Mouse (Mus musculus) bone marrow, adult 2 months (tissue): ENCODE data around the gene Cdkn1a. TPM values are rescaled to one million over a fixed set of nuclear protein-coding genes. Genes with fewer than 3 reads are reported as not detected.

Source experiments
- H3K27ac ChIP-seq: fragments of 200-500 bp; 2 replicates; pipeline ENCODE4 v1.5.1; 2012; ENCODE audit warnings: low read depth, mild to moderate bottlenecking, control low read depth, inconsistent platforms, low read length; ENCODE audit not compliant: control insufficient read depth, poor library complexity, insufficient read depth
- H3K4me1 ChIP-seq: fragments of 200-500 bp; 2 replicates; pipeline ENCODE4 v1.6.1; 2011; ENCODE audit warnings: low read length; ENCODE audit not compliant: control insufficient read depth, insufficient read depth
- H3K4me3 ChIP-seq: fragments of 200-500 bp; replicated peaks from 2 replicates; pipeline ENCODE3; 2011; ENCODE audit warnings: mild to moderate bottlenecking, low read depth, low read length, control low read depth; ENCODE audit not compliant: control insufficient read depth
- CTCF ChIP-seq: fragments of 200-500 bp; IDR thresholded peaks from 2 replicates; pipeline ENCODE4 v1.5.1; 2011; ENCODE audit warnings: low read length, control low read depth; ENCODE audit not compliant: control insufficient read depth, insufficient read depth
- POLR2A ChIP-seq: fragments of 200-500 bp; IDR thresholded peaks from 2 replicates; pipeline ENCODE4 v1.6.1; 2011; ENCODE audit warnings: low read depth, mild to moderate bottlenecking, control low read depth, low read length, borderline replicate concordance; ENCODE audit not compliant: control insufficient read depth
- WGBS: fragments of 180-500 bp; shearing (Covaris S2); methylation state at CpG from one replicate; pipeline ENCODE4 v1.1.7; 2018; 5-methylcytosine and 5-hydroxymethylcytosine counted together
- polyA plus RNA-seq: library from polyadenylated mRNA; stranded (reverse); fragments of >200 nt; gene quantifications from 2 replicates; pipeline ENCODE4 v1.2.4, GENCODE M21; 2011; ENCODE audit warnings: low replicate concordance; ENCODE audit not compliant: missing spikeins, insufficient read depth, insufficient read length

The Cdkn1a gene
- polyA plus RNA-seq, 1 experiment: 27.7 TPM

DNA sequence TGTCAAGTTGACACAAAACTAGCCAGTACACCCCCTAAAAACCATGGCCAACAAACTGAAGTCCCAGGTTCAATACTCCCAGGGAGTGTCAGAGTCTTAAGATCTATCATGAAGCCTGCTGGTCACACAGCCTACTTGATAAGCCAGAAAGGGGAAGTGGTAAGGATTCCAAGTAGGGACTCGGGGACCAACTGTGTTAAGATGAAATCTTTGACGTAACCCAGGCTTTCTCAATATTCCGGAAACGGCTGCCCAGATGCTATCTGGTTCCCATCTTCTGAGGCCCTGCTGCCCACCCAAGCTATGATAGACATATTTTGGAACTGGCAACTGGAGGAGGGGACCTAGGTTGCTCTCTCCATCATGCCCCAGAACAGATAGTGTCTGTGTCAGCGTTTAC lies 20.6 kb downstream of the Cdkn1a start:
- WGBS: 6% methylated on average over 5 of the region's 5 CpGs
- Histone ChIP-seq H3K4me1 (peaks cover 6% of the 10 kb centered on the region; the same call in 1 of the 2 replicates), H3K27ac (peak overlapping the region; percentile 7; the same call in 1 of the 2 replicates), H3K4me3 (no peak overlapping the region)
- TF ChIP-seq CTCF (no peak), POLR2A (no peak)

DNA sequence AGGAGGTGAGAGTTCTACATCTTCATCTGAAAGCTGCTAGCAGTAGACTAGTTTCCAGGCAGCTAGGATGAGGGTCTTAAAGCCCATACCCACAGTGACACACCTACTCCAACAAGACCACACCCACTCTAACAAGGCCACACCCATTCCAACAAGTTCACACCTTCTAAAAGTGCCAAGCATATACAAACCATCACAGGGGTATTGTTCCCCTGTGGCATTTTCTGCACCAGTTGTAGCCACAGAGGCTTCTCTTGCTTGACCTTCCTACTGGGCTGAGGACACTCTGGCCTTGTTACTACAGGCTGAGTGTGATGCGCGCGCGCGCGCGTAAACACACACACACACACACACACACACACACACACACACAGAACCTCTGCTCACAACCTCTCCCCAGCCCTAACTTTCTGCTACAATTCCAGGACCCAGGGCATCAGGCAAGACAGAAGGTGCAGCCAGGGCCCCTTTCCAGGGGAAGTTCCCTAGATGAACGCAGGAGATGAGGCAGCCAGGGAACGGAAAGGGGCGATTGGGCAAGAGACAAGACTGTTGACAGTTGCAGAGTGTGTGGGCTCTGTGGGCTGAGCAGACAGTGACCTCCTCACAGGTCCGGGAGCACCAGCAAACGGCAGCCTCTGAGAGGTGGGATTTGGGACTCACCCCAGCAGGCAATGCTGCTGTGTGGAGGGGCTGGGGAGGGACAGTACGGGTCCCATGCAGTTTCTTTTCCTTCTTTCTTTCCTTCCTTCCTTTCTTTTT lies 23.0 kb downstream of the Cdkn1a start, which contains the start of gene Rab44:
Gene Rab44, plus strand, starts transcription at position 555 of the 762 bp plus-strand sequence.
- TF ChIP-seq POLR2A (peak; percentile 58; the same call in 1 of the 2 replicates), CTCF (no peak)
- peak within 1 kb of the TSS; percentile 75 for H3K27ac ChIP-seq
- H3K4me3 ChIP-seq: peak within 1 kb of the TSS; percentile 64
- 34% methylated on average over 13 of the region's 13 CpGs for WGBS
- H3K4me1 ChIP-seq: peaks cover 6% of the 10 kb centered on the region; the same call in 1 of the 2 replicates

DNA sequence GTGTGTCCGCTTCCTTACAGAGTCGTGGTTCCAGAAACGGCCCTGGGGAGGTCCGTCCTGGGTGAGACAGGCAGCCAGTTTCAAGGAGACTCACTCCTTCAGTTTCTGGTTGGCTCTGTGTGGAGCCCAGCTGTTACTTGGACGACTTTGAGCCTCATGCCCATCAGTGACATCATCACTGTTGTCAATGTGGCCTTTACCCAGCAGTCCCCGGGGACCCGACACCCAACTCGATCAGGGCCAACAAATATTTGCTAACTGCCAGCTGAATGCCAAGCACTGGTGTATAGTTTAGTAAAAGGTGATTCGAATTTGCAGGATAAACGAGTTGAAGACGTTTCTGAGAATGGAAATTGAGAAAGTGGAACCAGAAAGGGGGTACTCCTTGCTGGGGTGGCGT lies 25.2 kb downstream of the Cdkn1a start:
- no peak for TF ChIP-seq CTCF
- TF ChIP-seq POLR2A: no peak
- Histone ChIP-seq H3K4me1 (peaks cover 6% of the 10 kb centered on the region; the same call in 1 of the 2 replicates), H3K27ac (peak overlapping the region; percentile 16), H3K4me3 (peak overlapping the region; percentile 53)
- 33% methylated on average over 12 of the region's 12 CpGs for WGBS

DNA sequence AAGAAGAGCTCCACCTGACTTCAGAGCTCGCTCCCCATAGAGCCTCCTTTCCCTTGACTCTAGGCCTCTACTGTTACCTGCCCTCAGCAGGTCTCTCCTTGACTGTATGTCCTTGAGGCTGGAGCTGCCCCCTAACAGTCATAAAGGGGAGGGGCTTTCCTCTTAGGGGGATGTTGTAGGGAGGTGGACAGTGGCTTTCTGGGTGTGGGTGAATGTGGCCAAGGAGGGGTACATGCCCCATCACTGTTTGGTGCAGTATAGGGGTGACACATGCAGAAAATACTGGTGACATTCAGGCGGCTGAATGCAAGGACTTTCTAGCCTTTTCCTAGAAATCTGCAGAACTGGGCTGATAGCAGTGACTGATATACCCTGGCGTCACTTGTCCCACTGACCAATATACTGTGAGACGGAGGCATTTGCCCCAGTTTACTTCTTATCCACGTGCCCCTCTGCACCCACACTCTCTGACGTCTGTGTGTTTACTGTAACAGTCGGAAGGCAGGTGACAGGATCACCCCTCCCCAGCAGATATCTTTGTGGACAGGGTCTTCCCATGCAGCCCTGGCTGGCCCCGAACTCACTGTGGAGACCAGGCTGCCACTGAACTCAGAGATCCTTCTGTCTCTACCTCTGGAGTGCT lies 26.4 kb downstream of the Cdkn1a start:
- Histone ChIP-seq H3K4me1 (peaks cover 2% of the 10 kb centered on the region; the same call in 1 of the 2 replicates), H3K27ac (no peak overlapping the region), H3K4me3 (no peak overlapping the region)
- WGBS: 50% methylated on average over 8 of the region's 8 CpGs
- TF ChIP-seq POLR2A (no peak), CTCF (no peak)

DNA sequence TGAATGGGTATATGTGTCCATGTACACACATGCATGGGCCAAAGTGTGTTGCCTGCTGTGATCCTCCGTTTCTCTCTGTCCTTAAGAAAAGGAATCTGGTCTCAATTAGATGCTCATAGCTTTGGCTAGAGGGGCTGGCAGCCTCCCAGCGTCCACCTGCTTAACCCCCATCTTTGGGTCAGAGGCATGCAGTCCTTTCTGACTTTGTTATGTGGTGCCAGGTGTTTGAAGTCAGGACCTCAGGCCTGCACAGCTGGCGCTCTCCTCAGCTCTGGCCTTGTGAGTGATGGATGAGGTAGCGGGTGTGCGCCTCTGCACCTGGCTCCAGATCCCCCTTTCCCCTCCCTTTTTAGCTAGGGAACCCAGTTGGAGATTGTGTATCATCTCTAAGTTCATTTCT lies 27.3 kb downstream of the Cdkn1a start:
- no peaks in the 10 kb centered on the region for H3K4me1 ChIP-seq
- WGBS: 71% methylated on average over 5 of the region's 5 CpGs
- no peak overlapping the region for H3K4me3 ChIP-seq
- TF ChIP-seq POLR2A (no peak), CTCF (no peak)
- no peak overlapping the region for H3K27ac ChIP-seq

DNA sequence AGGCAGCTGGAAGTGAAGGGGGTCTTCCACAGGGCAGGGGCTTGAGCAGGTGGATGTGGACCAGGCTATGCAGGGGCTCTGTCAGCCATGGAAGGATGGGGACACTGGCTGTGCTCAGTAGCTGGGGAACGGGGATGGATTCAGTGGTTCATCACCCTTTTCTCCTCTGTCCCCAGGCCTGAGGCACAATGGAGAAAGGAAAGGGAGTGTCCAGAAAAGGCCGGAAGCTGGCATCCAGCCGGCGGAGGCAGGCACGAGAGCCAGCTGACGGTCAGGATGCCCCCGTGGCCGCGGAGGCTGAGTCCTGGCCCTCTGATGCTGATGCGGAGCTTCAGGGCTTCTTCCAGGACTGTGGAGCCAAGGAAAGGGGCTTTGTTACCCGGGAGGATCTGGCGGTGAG lies 29.9 kb downstream of the Cdkn1a start:
- H3K4me1 ChIP-seq: no peaks in the 10 kb centered on the region; the same call in 1 of the 2 replicates
- TF ChIP-seq POLR2A (no peak), CTCF (no peak)
- WGBS: 80% methylated on average over 12 of the region's 12 CpGs
- no peak overlapping the region; the same call in 1 of the 2 replicates for H3K27ac ChIP-seq
- no peak overlapping the region for H3K4me3 ChIP-seq

DNA sequence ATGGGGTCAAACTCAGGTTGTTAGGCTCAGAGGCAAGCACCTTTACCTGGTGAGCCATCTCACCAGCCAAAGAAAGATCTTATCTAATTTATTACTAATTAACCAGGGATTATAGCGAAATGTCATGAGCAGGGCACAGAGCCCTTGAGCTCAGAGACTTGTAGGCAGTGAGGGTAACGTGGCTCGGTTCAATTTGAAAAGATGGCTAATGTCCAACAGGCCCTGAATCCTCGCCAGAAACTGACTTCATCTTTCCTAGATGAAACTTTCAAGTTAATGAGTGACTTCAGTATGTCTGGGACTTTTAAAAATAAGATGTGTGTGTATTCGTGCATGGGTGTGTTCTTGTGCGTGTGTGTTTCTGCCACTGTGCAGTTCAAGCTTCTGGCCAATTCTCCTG lies 32.0 kb downstream of the Cdkn1a start:
- Histone ChIP-seq H3K27ac (no peak overlapping the region), H3K4me3 (no peak overlapping the region), H3K4me1 (no peaks in the 10 kb centered on the region; the same call in 1 of the 2 replicates)
- WGBS: 74% methylated on average over 6 of the region's 6 CpGs
- TF ChIP-seq CTCF (no peak), POLR2A (no peak)

DNA sequence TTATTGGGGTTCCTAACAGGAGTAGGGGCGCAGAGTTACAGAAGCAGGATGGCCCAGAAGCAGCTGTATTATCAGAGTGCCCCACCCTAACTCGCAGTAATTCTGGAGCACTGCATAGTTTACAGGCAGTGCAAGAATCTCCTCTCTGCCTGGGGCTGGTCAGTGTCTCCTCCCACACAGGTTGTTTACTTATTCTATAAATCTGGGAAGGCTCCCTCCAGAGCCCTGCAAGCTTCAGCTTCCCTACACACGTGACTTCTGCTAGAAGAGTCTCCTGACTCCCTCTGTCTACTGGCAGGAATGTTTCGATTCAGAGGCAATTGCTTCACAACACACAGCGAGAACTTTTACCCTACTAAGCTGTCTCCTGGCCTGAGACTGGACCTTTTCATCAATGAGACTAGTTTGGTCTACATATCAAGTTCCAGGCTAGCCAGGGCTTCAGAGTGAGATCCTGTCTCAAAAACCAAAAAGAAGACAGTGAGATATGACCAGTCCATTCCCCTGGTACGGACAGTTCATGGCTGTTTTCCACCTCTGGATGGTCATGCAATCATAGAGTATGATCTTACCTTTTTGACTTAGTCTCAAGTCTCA lies 32.9 kb downstream of the Cdkn1a start:
- Histone ChIP-seq H3K4me3 (no peak overlapping the region), H3K27ac (no peak overlapping the region), H3K4me1 (no peaks in the 10 kb centered on the region; the same call in 1 of the 2 replicates)
- WGBS: 72% methylated on average over 6 of the region's 6 CpGs
- TF ChIP-seq CTCF (no peak), POLR2A (no peak)
